Mouse (Mus musculus) testis, adult 2 months (tissue): ENCODE data around the gene Hist1h4i.

Source experiments
- CTCF ChIP-seq: fragments of 200-500 bp; IDR thresholded peaks from 2 replicates; pipeline ENCODE4 v1.5.1; 2012; ENCODE audit warnings: low read depth, mild to moderate bottlenecking, inconsistent platforms, low read length, moderate library complexity; ENCODE audit not compliant: control insufficient read depth, insufficient read depth, insufficient replicate concordance
- POLR2A ChIP-seq: fragments of 200-500 bp; IDR thresholded peaks from 2 replicates; pipeline ENCODE4 v1.6.1; 2012; ENCODE audit warnings: low read depth, mild to moderate bottlenecking, inconsistent platforms, low read length, moderate library complexity; ENCODE audit not compliant: control insufficient read depth

DNA sequence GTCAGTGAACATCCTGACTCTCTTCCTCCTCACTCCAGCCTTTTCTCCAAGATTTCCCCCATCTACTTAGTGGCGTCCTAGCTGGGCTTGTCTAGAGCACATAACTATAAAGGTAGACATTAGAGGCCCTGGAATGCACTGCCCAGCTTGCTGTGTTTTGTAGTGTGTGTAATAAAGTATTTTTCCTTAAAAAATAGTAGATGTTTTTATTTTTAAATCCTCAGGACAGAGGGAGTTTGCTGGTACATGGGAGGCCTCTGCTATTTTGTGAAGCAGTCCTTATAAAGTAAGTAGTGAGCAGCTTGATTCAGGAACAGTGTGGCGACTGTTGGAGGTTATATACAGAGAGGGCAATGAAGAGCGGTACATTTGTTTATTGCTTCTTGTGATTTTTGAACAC lies 32.5 kb downstream of the Hist1h4i start:
- TF ChIP-seq CTCF, result no peak
- no peak for TF ChIP-seq POLR2A
